Mouse (Mus musculus) midbrain, embryonic 11.5 days (tissue): ENCODE data around the gene Atmin. TPM values are rescaled to one million over a fixed set of nuclear protein-coding genes. Genes with fewer than 3 reads are reported as not detected.

Experiments
- ATAC-seq: fragments of 200-750 bp; cut with Nextera tagmentation; 2 replicates; pipeline ENCODE4 v1.8.0; 2017; ENCODE audit warnings: moderate TSS enrichment, moderate library complexity; ENCODE audit not compliant: low FRiP score
- DNase-seq: peaks from one replicate; pipeline ENCODE4 v3.0.0; 2015; ENCODE audit warnings: low spot score; ENCODE audit errors: missing footprints
- H3K27ac ChIP-seq: fragments of 300-500 bp; sonication (generic); 2 replicates; pipeline ENCODE4 v1.5.1; 2014; ENCODE audit warnings: low read depth, low read length
- H3K27me3 ChIP-seq: fragments of 300-500 bp; sonication (generic); 2 replicates; pipeline ENCODE4 v1.6.1; 2014; ENCODE audit warnings: mild to moderate bottlenecking, low read length, moderate library complexity, mixed read lengths; ENCODE audit not compliant: control insufficient read depth, insufficient read depth
- H3K36me3 ChIP-seq: fragments of 300-500 bp; sonication (generic); 2 replicates; pipeline ENCODE4 v1.6.1; 2014; ENCODE audit warnings: mild to moderate bottlenecking, low read length, moderate library complexity, mixed read lengths; ENCODE audit not compliant: control insufficient read depth, insufficient read depth
- H3K4me1 ChIP-seq: fragments of 300-500 bp; sonication (generic); 2 replicates; pipeline ENCODE4 v1.6.1; 2014; ENCODE audit warnings: low read length; ENCODE audit not compliant: control insufficient read depth, insufficient read depth
- H3K4me2 ChIP-seq: fragments of 300-500 bp; sonication (generic); 2 replicates; pipeline ENCODE4 v1.6.1; 2014; ENCODE audit warnings: mild to moderate bottlenecking, moderate library complexity
- H3K4me3 ChIP-seq: fragments of 300-500 bp; sonication (generic); 2 replicates; pipeline ENCODE4 v1.5.1; 2014; ENCODE audit warnings: low read depth, low read length
- H3K9ac ChIP-seq: fragments of 300-500 bp; sonication (generic); 2 replicates; pipeline ENCODE4 v1.6.1; 2014; ENCODE audit warnings: low read length
- H3K9me3 ChIP-seq: fragments of 300-500 bp; sonication (generic); 2 replicates; pipeline ENCODE4 v1.6.1; 2016; ENCODE audit warnings: low read length; ENCODE audit not compliant: control insufficient read depth
- WGBS: fragments of 180-500 bp; shearing (Covaris S2); extraction: QIAGEN DNeasy Blood & Tissue Kit; methylation state at CpG from one replicate; pipeline ENCODE4 v1.1.7; 2014; 5-methylcytosine and 5-hydroxymethylcytosine counted together
- polyA plus RNA-seq: library from polyadenylated mRNA; unstranded; fragments of >200 nt; fragmentation: Nextera tagmentation; extraction: Ambion mirVana; gene quantifications from 2 replicates; pipeline ENCODE4 v1.2.1, GENCODE M21; 2014

The Atmin gene
- polyA plus RNA-seq, 1 experiment from 2014 or later = 16.8 TPM

- no peaks in the 10 kb centered on the region for H3K9me3 ChIP-seq
- WGBS = 38% methylated on average over 5 of the region's 5 CpGs
These were observed 31.9 kb downstream of the Atmin start for GRCm38 (mm10) chr8:116975066-116975465.

DNA sequence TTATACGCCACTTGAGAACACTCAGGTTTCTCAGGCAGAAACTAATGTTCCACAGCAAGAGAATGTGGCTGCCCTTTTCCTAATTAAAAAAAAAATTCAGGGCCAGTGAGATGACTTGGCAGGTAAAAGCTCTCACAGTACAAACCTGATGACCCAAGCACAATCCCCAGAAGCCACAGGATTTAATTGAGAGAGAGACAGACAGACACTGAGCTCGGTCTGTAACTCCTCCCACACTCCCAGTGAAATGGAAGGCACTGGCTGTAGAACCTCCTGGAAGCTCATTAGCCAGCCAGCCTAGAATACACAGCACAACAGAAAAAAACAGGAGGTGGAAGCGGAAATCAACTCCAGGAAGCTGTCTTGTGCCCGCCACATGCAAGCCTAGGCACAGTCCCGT, 32.4 kb downstream of the Atmin start:
- DNase-seq = no peak
- 63% methylated on average over 5 of the region's 5 CpGs for WGBS
- H3K4me3 ChIP-seq = no peak overlapping the region
- peaks cover 4% of the 10 kb centered on the region; the same call in 1 of the 2 replicates for H3K4me1 ChIP-seq
- no peak overlapping the region for H3K4me2 ChIP-seq
- no peaks in the 10 kb centered on the region for H3K9me3 ChIP-seq
- no peak overlapping the region for H3K27ac ChIP-seq
- no peaks in the 10 kb centered on the region for H3K36me3 ChIP-seq
- no peak for ATAC-seq
- H3K9ac ChIP-seq = 0 out of 2 replicates have a peak overlapping the region, but pooled peaks have one; percentile 5
- H3K27me3 ChIP-seq = no peaks in the 10 kb centered on the region

More at GRCm38 (mm10) chr8:116975066-116975465, 31.9 kb downstream of the Atmin start:
- Histone ChIP-seq H3K36me3 (no peaks in the 10 kb centered on the region), H3K27ac (no peak overlapping the region), H3K4me2 (no peak overlapping the region), H3K4me1 (peaks cover 4% of the 10 kb centered on the region; the same call in 1 of the 2 replicates), H3K9ac (0 out of 2 replicates have a peak overlapping the region, but pooled peaks have one; percentile 5), H3K27me3 (no peaks in the 10 kb centered on the region), H3K4me3 (no peak overlapping the region)
- DNase-seq (no peak), ATAC-seq (no peak)

- WGBS = 31% methylated on average over 8 of the region's 8 CpGs
- H3K36me3 ChIP-seq = no peaks in the 10 kb centered on the region
- H3K4me1 ChIP-seq = peaks cover 4% of the 10 kb centered on the region; the same call in 1 of the 2 replicates
- peak overlapping the region; percentile 58 for H3K4me3 ChIP-seq
- H3K27ac ChIP-seq = no peak overlapping the region
- ATAC-seq (no peak), DNase-seq (no peak)
- H3K4me2 ChIP-seq = peak overlapping the region; percentile 59
- H3K9me3 ChIP-seq = no peaks in the 10 kb centered on the region
- H3K27me3 ChIP-seq = no peaks in the 10 kb centered on the region
- H3K9ac ChIP-seq = peak overlapping the region; percentile 49; the same call in 1 of the 2 replicates
These were observed 34.9 kb downstream of the Atmin start for GRCm38 (mm10) chr8:116978052-116978451.

- H3K4me1 ChIP-seq = peaks cover 4% of the 10 kb centered on the region; the same call in 1 of the 2 replicates
- under 1% methylated on average over 46 of the region's 46 CpGs for WGBS
- H3K36me3 ChIP-seq = no peaks in the 10 kb centered on the region
- ATAC-seq (peak; percentile 99), DNase-seq (peak; percentile 100)
- peak within 1 kb of the TSS; percentile 49; the same call in 1 of the 2 replicates for H3K9ac ChIP-seq
- H3K4me3 ChIP-seq = peak within 1 kb of the TSS; percentile 58
- no peak within 1 kb of the TSS for H3K27ac ChIP-seq
- peak within 1 kb of the TSS; percentile 59 for H3K4me2 ChIP-seq
- H3K9me3 ChIP-seq = no peaks in the 10 kb centered on the region
- H3K27me3 ChIP-seq = no peaks in the 10 kb centered on the region
These were observed 35.6 kb downstream of the Atmin start, which contains the start of gene 1700030J22Rik for GRCm38 (mm10) chr8:116978631-116979256. 1700030J22Rik (minus strand) TSS chr8:116978959.

GRCm38 (mm10) chr8:116980117-116980516, 36.9 kb downstream of the Atmin start:
- H3K36me3 ChIP-seq = no peaks in the 10 kb centered on the region
- H3K9me3 ChIP-seq = no peaks in the 10 kb centered on the region
- no peak overlapping the region for H3K4me3 ChIP-seq
- no peak overlapping the region for H3K9ac ChIP-seq
- no peak overlapping the region for H3K27ac ChIP-seq
- H3K4me1 ChIP-seq = peaks cover 4% of the 10 kb centered on the region; the same call in 1 of the 2 replicates
- DNase-seq (peak; percentile 95), ATAC-seq (no peak)
- WGBS = 17% methylated on average over 4 of the region's 4 CpGs
- no peaks in the 10 kb centered on the region for H3K27me3 ChIP-seq
- H3K4me2 ChIP-seq = no peak overlapping the region

- Histone ChIP-seq H3K4me3 (no peak overlapping the region), H3K9me3 (no peaks in the 10 kb centered on the region), H3K9ac (no peak overlapping the region), H3K4me2 (no peak overlapping the region), H3K36me3 (0 out of 2 replicates have a peak, but pooled peaks cover 2% of the 10 kb centered on the region), H3K27ac (no peak overlapping the region), H3K4me1 (peaks cover 7% of the 10 kb centered on the region), H3K27me3 (no peaks in the 10 kb centered on the region)
- WGBS = 96% methylated on average over 3 of the region's 3 CpGs
- ATAC-seq (no peak), DNase-seq (peak; percentile 26)
These were observed 46.6 kb downstream of the Atmin start for GRCm38 (mm10) chr8:116989842-116990241.

DNA sequence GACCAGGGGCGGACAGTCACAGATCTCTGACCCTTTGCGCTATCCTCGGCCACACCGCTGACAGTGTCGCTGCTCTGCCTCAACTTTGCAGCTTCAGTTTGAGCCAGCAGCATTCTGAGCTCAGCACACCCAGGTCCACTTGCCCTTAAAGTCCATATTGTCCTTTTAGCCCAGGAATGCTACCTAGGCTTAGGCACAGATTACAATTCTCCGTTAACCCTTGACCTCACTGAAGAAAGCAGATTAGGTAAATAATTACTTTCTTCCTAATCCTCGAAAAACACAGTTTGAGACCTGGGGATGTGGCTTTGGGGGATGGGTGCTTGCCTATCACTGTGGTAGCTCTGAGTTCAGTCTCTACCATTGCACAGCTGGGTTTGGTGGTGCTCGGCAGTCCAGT, 48.0 kb downstream of the Atmin start:
- H3K4me3 ChIP-seq = no peak overlapping the region
- no peak for DNase-seq
- no peaks in the 10 kb centered on the region for H3K27me3 ChIP-seq
- peaks cover 7% of the 10 kb centered on the region for H3K4me1 ChIP-seq
- no peaks in the 10 kb centered on the region for H3K9me3 ChIP-seq
- no peak overlapping the region for H3K9ac ChIP-seq
- no peak overlapping the region for H3K27ac ChIP-seq
- WGBS = 71% methylated on average over 8 of the region's 8 CpGs
- no peak overlapping the region for H3K4me2 ChIP-seq
- no peak for ATAC-seq
- H3K36me3 ChIP-seq = no peaks in the 10 kb centered on the region

DNA sequence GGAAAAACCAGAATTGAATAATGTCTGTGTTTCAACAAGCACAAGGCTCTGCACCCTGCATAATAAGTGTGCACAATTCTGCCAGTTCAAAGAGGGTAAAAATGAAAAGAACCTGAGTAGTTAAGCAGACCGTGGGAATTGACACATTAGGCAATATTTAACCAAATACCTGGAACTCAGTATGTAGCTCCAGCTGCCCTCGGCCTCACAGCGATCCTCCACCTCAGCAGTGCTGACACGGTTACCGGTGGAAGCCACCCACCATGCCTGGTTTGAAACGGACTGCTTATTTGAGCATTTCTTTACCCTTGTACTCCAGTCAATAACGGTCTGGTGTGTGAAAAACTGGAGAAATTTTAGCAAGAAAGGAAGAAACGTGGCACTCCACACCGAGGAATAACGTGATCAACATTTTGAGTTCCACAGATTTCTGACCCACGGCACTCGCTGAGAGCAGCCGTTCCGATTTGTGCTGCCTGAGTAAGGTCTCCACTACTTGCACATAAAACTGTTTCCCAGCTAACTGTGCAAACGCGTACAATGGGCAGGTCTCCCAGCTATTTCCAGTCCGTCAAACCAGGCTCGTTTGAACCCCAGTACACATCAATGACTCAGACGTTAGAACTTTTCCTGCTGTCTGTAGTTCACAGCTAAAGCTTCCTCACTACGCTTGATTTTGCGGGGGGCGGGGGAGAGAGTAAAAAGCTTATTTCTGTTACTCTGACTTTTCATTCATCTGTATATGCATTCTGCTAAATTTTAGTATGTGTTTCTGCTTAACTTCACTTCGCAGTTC, 49.2 kb downstream of the Atmin start:
- Histone ChIP-seq H3K4me2 (peak overlapping the region; percentile 91), H3K4me1 (peaks cover 7% of the 10 kb centered on the region), H3K4me3 (peak overlapping the region; percentile 54), H3K27me3 (no peaks in the 10 kb centered on the region), H3K9me3 (no peaks in the 10 kb centered on the region), H3K36me3 (no peaks in the 10 kb centered on the region), H3K27ac (no peak overlapping the region), H3K9ac (peak overlapping the region; percentile 62)
- 11% methylated on average over 23 of the region's 23 CpGs for WGBS
- DNase-seq = peak; percentile 91
- ATAC-seq = no peak
